Mouse (Mus musculus): ENCODE results near the gene Ptprb. TPM values are rescaled to one million over a fixed set of nuclear protein-coding genes. Genes with fewer than 3 reads are reported as not detected.

Ptprb gene
- 51.2 TPM for polyA plus RNA-seq (2014; fragmentation: Illumina TruSeq; extraction: RNeasy Lipid Tissue Mini Kit (QIAGEN cat#74804); ENCODE audit: insufficient read depth, low read depth, low replicate concordance)

GRCm38 (mm10) chr10:116275280-116275679 lies at the start of gene Ptprb:
TSS of gene Ptprb (plus strand) at chr10:116275523.

Other genes with a start within 250 kb of the Ptprb start
- not detected for gene 4933416C03Rik, start 161.6 kb upstream of the Ptprb start, polyA plus RNA-seq (2014; fragmentation: Illumina TruSeq; extraction: RNeasy Lipid Tissue Mini Kit (QIAGEN cat#74804); ENCODE audit: insufficient read depth, low read depth, low replicate concordance)
- 3.2 TPM for gene Kcnmb4, start 198.4 kb downstream of the Ptprb start, polyA plus RNA-seq (2014; fragmentation: Illumina TruSeq; extraction: RNeasy Lipid Tissue Mini Kit (QIAGEN cat#74804); ENCODE audit: insufficient read depth, low read depth, low replicate concordance)